Mouse (Mus musculus): ENCODE results near the gene Dhx30.

Dhx30 gene

GRCm38 (mm10) chr9:110116977-110117778 is 452 bp downstream of the Dhx30 start, which contains the start of gene Smarcc1:
TSS of gene Smarcc1 (plus strand) at chr9:110117708.
- Histone ChIP-seq H3K36me3 (ENCODE audit: insufficient read depth, low read length) (peaks cover 50% of the 10 kb centered on the region), H3K27me3 (ENCODE audit: insufficient read depth, low read length) (no peaks in the 10 kb centered on the region), H3K4me3 (replicated peaks; ENCODE audit: low read length) (peak within 1 kb of the TSS; percentile 97), H3K4me1 (replicated peaks; ENCODE audit: low read depth, low read length) (peaks cover 51% of the 10 kb centered on the region), H3K9me3 (ENCODE audit: low read length) (no peaks in the 10 kb centered on the region)
- TF ChIP-seq CTCF (conservative IDR thresholded peaks at IDR 0.05; ENCODE audit: low read length): no peak
- no peak for TF ChIP-seq NANOG (IDR thresholded peaks at IDR 0.05; ENCODE audit: borderline replicate concordance, low read length)
- TF ChIP-seq POU5F1 (IDR thresholded peaks at IDR 0.05; ENCODE audit: borderline replicate concordance, low read length): no peak

- Histone ChIP-seq H3K4me3 (replicated peaks; ENCODE audit: low read length) (peak overlapping the region; percentile 97), H3K27me3 (ENCODE audit: insufficient read depth, low read length) (no peaks in the 10 kb centered on the region), H3K36me3 (ENCODE audit: insufficient read depth, low read length) (peaks cover 54% of the 10 kb centered on the region), H3K9me3 (ENCODE audit: low read length) (no peaks in the 10 kb centered on the region), H3K4me1 (replicated peaks; ENCODE audit: low read depth, low read length) (peaks cover 47% of the 10 kb centered on the region)
- TF ChIP-seq CTCF (conservative IDR thresholded peaks at IDR 0.05; ENCODE audit: low read length) (no peak), POU5F1 (IDR thresholded peaks at IDR 0.05; ENCODE audit: borderline replicate concordance, low read length) (no peak), NANOG (IDR thresholded peaks at IDR 0.05; ENCODE audit: borderline replicate concordance, low read length) (no peak)
Measured at GRCm38 (mm10) chr9:110116353-110116976, 1.2 kb downstream of the Dhx30 start.

- no peaks in the 10 kb centered on the region for H3K9me3 ChIP-seq (ENCODE audit: low read length)
- no peaks in the 10 kb centered on the region for H3K27me3 ChIP-seq (ENCODE audit: insufficient read depth, low read length)
- peaks cover 32% of the 10 kb centered on the region for H3K4me1 ChIP-seq (replicated peaks; ENCODE audit: low read depth, low read length)
- H3K36me3 ChIP-seq (ENCODE audit: insufficient read depth, low read length): peaks cover 80% of the 10 kb centered on the region
- H3K4me3 ChIP-seq (replicated peaks; ENCODE audit: low read length): peak overlapping the region; percentile 99
- peak; percentile 84 for TF ChIP-seq CTCF (conservative IDR thresholded peaks at IDR 0.05; ENCODE audit: low read length)
- no peak for TF ChIP-seq NANOG (IDR thresholded peaks at IDR 0.05; ENCODE audit: borderline replicate concordance, low read length)
Measured at GRCm38 (mm10) chr9:110100627-110101600, 16.7 kb downstream of the Dhx30 start.

GRCm38 (mm10) chr9:110097791-110098190 is 19.8 kb downstream of the Dhx30 start:
- Histone ChIP-seq H3K4me3 (replicated peaks; ENCODE audit: low read length) (no peak overlapping the region), H3K27me3 (ENCODE audit: insufficient read depth, low read length) (no peaks in the 10 kb centered on the region), H3K4me1 (replicated peaks; ENCODE audit: low read depth, low read length) (peaks cover 32% of the 10 kb centered on the region), H3K36me3 (ENCODE audit: insufficient read depth, low read length) (peaks cover 83% of the 10 kb centered on the region), H3K9me3 (ENCODE audit: low read length) (no peaks in the 10 kb centered on the region)
- no peak for TF ChIP-seq CTCF (conservative IDR thresholded peaks at IDR 0.05; ENCODE audit: low read length)
- no peak for TF ChIP-seq POU5F1 (IDR thresholded peaks at IDR 0.05; ENCODE audit: borderline replicate concordance, low read length)
- peak; percentile 83; the same call in 1 of the 2 replicates for TF ChIP-seq NANOG (IDR thresholded peaks at IDR 0.05; ENCODE audit: borderline replicate concordance, low read length)

GRCm38 (mm10) chr9:110094761-110095160 is 22.9 kb downstream of the Dhx30 start:
- H3K9me3 ChIP-seq (ENCODE audit: low read length): no peaks in the 10 kb centered on the region
- H3K36me3 ChIP-seq (ENCODE audit: insufficient read depth, low read length): peaks cover 99% of the 10 kb centered on the region
- H3K27me3 ChIP-seq (ENCODE audit: insufficient read depth, low read length): no peaks in the 10 kb centered on the region
- no peak overlapping the region for H3K4me3 ChIP-seq (replicated peaks; ENCODE audit: low read length)
- no peak for TF ChIP-seq POU5F1 (IDR thresholded peaks at IDR 0.05; ENCODE audit: borderline replicate concordance, low read length)
- TF ChIP-seq CTCF (conservative IDR thresholded peaks at IDR 0.05; ENCODE audit: low read length): peak; percentile 27
- no peak for TF ChIP-seq NANOG (IDR thresholded peaks at IDR 0.05; ENCODE audit: borderline replicate concordance, low read length)
- peaks cover 27% of the 10 kb centered on the region for H3K4me1 ChIP-seq (replicated peaks; ENCODE audit: low read depth, low read length)

GRCm38 (mm10) chr9:110093303-110093702 is 24.3 kb downstream of the Dhx30 start:
- TF ChIP-seq NANOG (IDR thresholded peaks at IDR 0.05; ENCODE audit: borderline replicate concordance, low read length): no peak
- TF ChIP-seq CTCF (conservative IDR thresholded peaks at IDR 0.05; ENCODE audit: low read length): no peak; the same call in 1 of the 2 replicates

GRCm38 (mm10) chr9:110085693-110086092 is 31.9 kb downstream of the Dhx30 start:
- Histone ChIP-seq H3K36me3 (ENCODE audit: insufficient read depth, low read length) (peaks cover 100% of the 10 kb centered on the region), H3K4me1 (replicated peaks; ENCODE audit: low read depth, low read length) (peaks cover 60% of the 10 kb centered on the region), H3K9me3 (ENCODE audit: low read length) (no peaks in the 10 kb centered on the region), H3K27me3 (ENCODE audit: insufficient read depth, low read length) (no peaks in the 10 kb centered on the region), H3K4me3 (replicated peaks; ENCODE audit: low read length) (no peak overlapping the region)
- TF ChIP-seq POU5F1 (IDR thresholded peaks at IDR 0.05; ENCODE audit: borderline replicate concordance, low read length) (no peak), CTCF (conservative IDR thresholded peaks at IDR 0.05; ENCODE audit: low read length) (no peak), NANOG (IDR thresholded peaks at IDR 0.05; ENCODE audit: borderline replicate concordance, low read length) (no peak)

More at GRCm38 (mm10) chr9:110093303-110093702, 24.3 kb downstream of the Dhx30 start:
- H3K4me1 ChIP-seq (replicated peaks; ENCODE audit: low read depth, low read length): peaks cover 16% of the 10 kb centered on the region
- no peaks in the 10 kb centered on the region for H3K9me3 ChIP-seq (ENCODE audit: low read length)
- no peaks in the 10 kb centered on the region for H3K27me3 ChIP-seq (ENCODE audit: insufficient read depth, low read length)
- no peak overlapping the region for H3K4me3 ChIP-seq (replicated peaks; ENCODE audit: low read length)
- peaks cover 100% of the 10 kb centered on the region for H3K36me3 ChIP-seq (ENCODE audit: insufficient read depth, low read length)

Measured in E14TG2a.4 (cell line).